Mouse (Mus musculus): ENCODE data around the gene Slc2a2.
A peak's percentile ranks its signal among the peaks of the same experiment; 100 is the strongest.
"Not testable (repeated sequence)": the region's sequence is repeated elsewhere in the genome, so short reads cannot be mapped to it uniquely, and the experiment has no call there.

The Slc2a2 gene

GRCm38 (mm10) chr3:28726356-28726755 is 28.7 kb downstream of the Slc2a2 start:
- DNase-seq (ENCODE audit: low spot score in 2 of 2) = no peak

GRCm38 (mm10) chr3:28734712-28735111 is 37.0 kb downstream of the Slc2a2 start:
- no peak for DNase-seq (ENCODE audit: low spot score in 2 of 2)

GRCm38 (mm10) chr3:28736981-28737380 is 39.3 kb downstream of the Slc2a2 start:
- DNase-seq (ENCODE audit: low spot score in 2 of 2) = no peak

- no peak for DNase-seq (ENCODE audit: low spot score in 2 of 2)
Observed at GRCm38 (mm10) chr3:28740353-28740752, 42.6 kb downstream of the Slc2a2 start.

GRCm38 (mm10) chr3:28743251-28743650 is 45.5 kb downstream of the Slc2a2 start:
- no peak for DNase-seq (ENCODE audit: low spot score in 2 of 2)

GRCm38 (mm10) chr3:28745835-28746483 is 48.3 kb downstream of the Slc2a2 start:
- peak; percentile 44 to 62 for DNase-seq (ENCODE audit: low spot score in 2 of 2)

GRCm38 (mm10) chr3:28748151-28748550 is 50.4 kb downstream of the Slc2a2 start:
- DNase-seq (ENCODE audit: low spot score in 2 of 2) = no peak

GRCm38 (mm10) chr3:28748956-28749355 is 51.3 kb downstream of the Slc2a2 start:
- DNase-seq (ENCODE audit: low spot score in 2 of 2) = no peak

GRCm38 (mm10) chr3:28755477-28755876 is 57.8 kb downstream of the Slc2a2 start:
- DNase-seq (ENCODE audit: low spot score in 2 of 2) = no peak

- DNase-seq (ENCODE audit: low spot score in 2 of 2) = no peak
Observed at GRCm38 (mm10) chr3:28761225-28761789, 63.6 kb downstream of the Slc2a2 start.

GRCm38 (mm10) chr3:28766935-28767334 is 69.2 kb downstream of the Slc2a2 start:
- DNase-seq (ENCODE audit: low spot score in 2 of 2) = no peak

GRCm38 (mm10) chr3:28768222-28768621 is 70.5 kb downstream of the Slc2a2 start:
- DNase-seq (ENCODE audit: low spot score in 2 of 2) = no peak

GRCm38 (mm10) chr3:28772919-28773318 is 75.2 kb downstream of the Slc2a2 start:
- not testable (repeated sequence) for DNase-seq (ENCODE audit: low spot score in 2 of 2)

- no peak for DNase-seq (ENCODE audit: low spot score in 2 of 2)
Observed at GRCm38 (mm10) chr3:28775361-28775760, 77.7 kb downstream of the Slc2a2 start.

- no peak for DNase-seq (ENCODE audit: low spot score in 2 of 2)
Observed at GRCm38 (mm10) chr3:28775958-28776357, 78.3 kb downstream of the Slc2a2 start.

- no peak for DNase-seq (ENCODE audit: low spot score in 2 of 2)
Observed at GRCm38 (mm10) chr3:28776491-28776890, 78.8 kb downstream of the Slc2a2 start.

- DNase-seq (ENCODE audit: low spot score in 2 of 2) = no peak
Observed at GRCm38 (mm10) chr3:28780511-28780910, 82.8 kb downstream of the Slc2a2 start.
